Mouse (Mus musculus): Measurements from ENCODE around the gene Gzmd.

DNA sequence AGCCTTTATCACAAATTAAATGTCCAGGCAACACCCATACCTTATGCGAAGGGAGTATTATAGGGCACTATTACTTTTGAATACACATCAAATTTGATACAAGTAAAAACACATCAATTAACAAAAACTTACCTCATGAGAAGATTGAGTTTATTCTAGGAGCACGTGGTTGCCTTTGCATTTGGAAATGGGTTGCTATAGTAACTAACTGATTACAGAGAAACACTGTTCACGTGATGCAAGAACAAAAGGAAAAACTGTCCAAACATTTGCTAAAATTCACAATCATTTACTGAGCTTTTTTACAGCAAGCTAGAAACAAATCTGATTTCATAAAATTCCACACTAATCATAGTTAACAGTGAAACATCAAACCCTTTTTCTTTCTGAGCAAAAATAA lies 29.0 kb downstream of the Gzmd start:
- TF ChIP-seq CTCF (IDR thresholded peaks at IDR 0.05; ENCODE audit: low read depth) (no peak), EP300 (IDR thresholded peaks at IDR 0.05; ENCODE audit: low read depth) (no peak)

Data from heart, postnatal 0 days (tissue).